Mouse (Mus musculus): ENCODE data around the gene Acer3. TPM values are rescaled to one million over a fixed set of nuclear protein-coding genes. Genes with fewer than 3 reads are reported as not detected.
A peak's percentile ranks its signal among the peaks of the same experiment; 100 is the strongest.
"Not testable (repeated sequence)": the region's sequence is repeated elsewhere in the genome, so short reads cannot be mapped to it uniquely, and the experiment has no call there.

Acer3 gene
- polyA plus RNA-seq, 1 experiment from 2014 or later = 27.4 TPM

GRCm38 (mm10) chr7:98191571-98192250 is 129.3 kb downstream of the Acer3 start:
- peaks cover 16% of the 10 kb centered on the region for H3K4me1 ChIP-seq
- H3K27ac ChIP-seq = no peak overlapping the region
- no peak for ATAC-seq (ENCODE audit: insufficient read depth, low FRiP score, low read depth)
- no peak overlapping the region for H3K9ac ChIP-seq
- H3K4me2 ChIP-seq = no peak overlapping the region
- WGBS = 63% methylated on average over 17 of the region's 17 CpGs
- H3K4me3 ChIP-seq (replicated peaks) = no peak overlapping the region
- H3K27me3 ChIP-seq (replicated peaks) = peaks cover 47% of the 10 kb centered on the region
- no peaks in the 10 kb centered on the region for H3K36me3 ChIP-seq
- H3K9me3 ChIP-seq = no peaks in the 10 kb centered on the region

GRCm38 (mm10) chr7:98190578-98190977 is 130.4 kb downstream of the Acer3 start:
- ATAC-seq (ENCODE audit: insufficient read depth, low FRiP score, low read depth) = no peak
- Histone ChIP-seq H3K27me3 (replicated peaks) (peaks cover 37% of the 10 kb centered on the region), H3K4me3 (replicated peaks) (no peak overlapping the region), H3K27ac (no peak overlapping the region), H3K9me3 (no peaks in the 10 kb centered on the region), H3K4me2 (no peak overlapping the region), H3K9ac (no peak overlapping the region), H3K36me3 (no peaks in the 10 kb centered on the region), H3K4me1 (peaks cover 16% of the 10 kb centered on the region)
- WGBS = 88% methylated on average over 1 of the region's 1 CpGs

- no peak overlapping the region for H3K4me2 ChIP-seq
- H3K27me3 ChIP-seq (replicated peaks) = peaks cover 29% of the 10 kb centered on the region
- no peak for ATAC-seq (ENCODE audit: insufficient read depth, low FRiP score, low read depth)
- peaks cover 16% of the 10 kb centered on the region for H3K4me1 ChIP-seq
- H3K36me3 ChIP-seq = no peaks in the 10 kb centered on the region
- H3K27ac ChIP-seq = no peak overlapping the region
- WGBS = 34% methylated on average over 3 of the region's 3 CpGs
- no peak overlapping the region for H3K9ac ChIP-seq
- no peak overlapping the region for H3K4me3 ChIP-seq (replicated peaks)
- H3K9me3 ChIP-seq = no peaks in the 10 kb centered on the region
These were observed 131.3 kb downstream of the Acer3 start for GRCm38 (mm10) chr7:98189745-98190144.

- H3K9me3 ChIP-seq = no peaks in the 10 kb centered on the region
- no peak overlapping the region for H3K4me3 ChIP-seq (replicated peaks)
- H3K9ac ChIP-seq = no peak overlapping the region
- 86% methylated on average over 2 of the region's 2 CpGs for WGBS
- peaks cover 6% of the 10 kb centered on the region for H3K4me1 ChIP-seq
- no peaks in the 10 kb centered on the region for H3K36me3 ChIP-seq
- peaks cover 18% of the 10 kb centered on the region for H3K27me3 ChIP-seq (replicated peaks)
- H3K4me2 ChIP-seq = no peak overlapping the region
- ATAC-seq (ENCODE audit: insufficient read depth, low FRiP score, low read depth) = no peak
- no peak overlapping the region for H3K27ac ChIP-seq
These were observed 132.3 kb downstream of the Acer3 start for GRCm38 (mm10) chr7:98188680-98189079.

DNA sequence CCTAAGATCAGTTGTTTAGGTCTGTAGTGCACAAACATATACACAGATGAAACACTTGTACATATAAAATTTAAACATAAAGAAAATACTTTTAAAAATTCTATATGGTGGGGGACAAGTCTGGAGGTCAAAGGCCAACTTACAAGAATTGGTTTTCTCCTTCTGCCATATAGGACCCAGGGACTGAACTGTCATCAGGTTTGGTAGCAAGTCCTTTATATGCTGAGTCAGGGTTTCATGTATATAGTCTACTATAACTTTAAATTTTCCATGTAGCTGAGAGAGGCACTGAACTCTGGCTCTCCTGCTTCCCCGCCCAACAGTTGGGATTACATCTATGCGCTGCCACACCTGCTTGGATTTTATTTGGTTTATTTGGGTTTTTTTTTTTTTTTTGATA is 132.8 kb downstream of the Acer3 start:
- no peak overlapping the region for H3K4me3 ChIP-seq (replicated peaks)
- WGBS = 97% methylated on average over 2 of the region's 2 CpGs
- H3K36me3 ChIP-seq = no peaks in the 10 kb centered on the region
- H3K4me1 ChIP-seq = 0 out of 2 replicates have a peak, but pooled peaks cover 3% of the 10 kb centered on the region
- ATAC-seq (ENCODE audit: insufficient read depth, low FRiP score, low read depth) = no peak
- H3K4me2 ChIP-seq = no peak overlapping the region
- H3K27ac ChIP-seq = no peak overlapping the region
- no peak overlapping the region for H3K9ac ChIP-seq
- H3K9me3 ChIP-seq = no peaks in the 10 kb centered on the region
- H3K27me3 ChIP-seq (replicated peaks) = peaks cover 15% of the 10 kb centered on the region

- H3K4me3 ChIP-seq (replicated peaks); H3K9me3 ChIP-seq; H3K27me3 ChIP-seq (replicated peaks); H3K36me3 ChIP-seq; ATAC-seq (ENCODE audit: insufficient read depth, low FRiP score, low read depth); H3K9ac ChIP-seq; H3K4me2 ChIP-seq; H3K27ac ChIP-seq; H3K4me1 ChIP-seq: not testable (repeated sequence)
- WGBS = 74% methylated on average over 3 of the region's 3 CpGs
These were observed 133.7 kb downstream of the Acer3 start for GRCm38 (mm10) chr7:98187332-98187731.

- H3K4me2 ChIP-seq = no peak overlapping the region
- 72% methylated on average over 8 of the region's 8 CpGs for WGBS
- H3K27me3 ChIP-seq (replicated peaks) = no peaks in the 10 kb centered on the region
- no peaks in the 10 kb centered on the region for H3K9me3 ChIP-seq
- no peak overlapping the region for H3K4me3 ChIP-seq (replicated peaks)
- H3K36me3 ChIP-seq = no peaks in the 10 kb centered on the region
- H3K4me1 ChIP-seq = 0 out of 2 replicates have a peak, but pooled peaks cover 3% of the 10 kb centered on the region
- no peak for ATAC-seq (ENCODE audit: insufficient read depth, low FRiP score, low read depth)
- no peak overlapping the region for H3K27ac ChIP-seq
- no peak overlapping the region for H3K9ac ChIP-seq
These were observed 134.4 kb downstream of the Acer3 start for GRCm38 (mm10) chr7:98186637-98187036.

GRCm38 (mm10) chr7:98185326-98185725 is 135.7 kb downstream of the Acer3 start:
- no peak for ATAC-seq (ENCODE audit: insufficient read depth, low FRiP score, low read depth)
- WGBS = 83% methylated on average over 6 of the region's 6 CpGs
- H3K9ac ChIP-seq = no peak overlapping the region

GRCm38 (mm10) chr7:98178560-98179231 is 142.3 kb downstream of the Acer3 start:
- H3K4me1 ChIP-seq = peaks cover 9% of the 10 kb centered on the region; the same call in 1 of the 2 replicates
- peak; percentile 6; the same call in 1 of the 2 replicates for ATAC-seq (ENCODE audit: insufficient read depth, low FRiP score, low read depth)
- no peaks in the 10 kb centered on the region for H3K36me3 ChIP-seq
- H3K9me3 ChIP-seq = no peaks in the 10 kb centered on the region
- no peaks in the 10 kb centered on the region for H3K27me3 ChIP-seq (replicated peaks)
- peak overlapping the region; percentile 87 for H3K27ac ChIP-seq
- 70% methylated on average over 5 of the region's 5 CpGs for WGBS
- peak overlapping the region; percentile 85 for H3K4me2 ChIP-seq
- H3K9ac ChIP-seq = peak overlapping the region; percentile 37; the same call in 1 of the 2 replicates
- H3K4me3 ChIP-seq (replicated peaks) = peak overlapping the region; percentile 82

More at GRCm38 (mm10) chr7:98185326-98185725, 135.7 kb downstream of the Acer3 start:
- Histone ChIP-seq H3K36me3 (no peaks in the 10 kb centered on the region), H3K4me1 (0 out of 2 replicates have a peak, but pooled peaks cover 3% of the 10 kb centered on the region), H3K27ac (no peak overlapping the region), H3K27me3 (replicated peaks) (no peaks in the 10 kb centered on the region), H3K9me3 (no peaks in the 10 kb centered on the region), H3K4me2 (no peak overlapping the region), H3K4me3 (replicated peaks) (no peak overlapping the region)

GRCm38 (mm10) chr7:98177929-98178559 is 143.0 kb downstream of the Acer3 start, which contains the start of gene Capn5:
Capn5 (minus strand) TSS chr7:98178274.
- Histone ChIP-seq H3K4me2 (peak within 1 kb of the TSS; percentile 85), H3K9ac (peak within 1 kb of the TSS; percentile 50), H3K36me3 (no peaks in the 10 kb centered on the region), H3K27me3 (replicated peaks) (no peaks in the 10 kb centered on the region), H3K9me3 (no peaks in the 10 kb centered on the region), H3K4me1 (peaks cover 14% of the 10 kb centered on the region; the same call in 1 of the 2 replicates), H3K27ac (peak within 1 kb of the TSS; percentile 87), H3K4me3 (replicated peaks) (peak within 1 kb of the TSS; percentile 82)
- peak; percentile 82 for ATAC-seq (ENCODE audit: insufficient read depth, low FRiP score, low read depth)
- 2% methylated on average over 41 of the region's 44 CpGs for WGBS

DNA sequence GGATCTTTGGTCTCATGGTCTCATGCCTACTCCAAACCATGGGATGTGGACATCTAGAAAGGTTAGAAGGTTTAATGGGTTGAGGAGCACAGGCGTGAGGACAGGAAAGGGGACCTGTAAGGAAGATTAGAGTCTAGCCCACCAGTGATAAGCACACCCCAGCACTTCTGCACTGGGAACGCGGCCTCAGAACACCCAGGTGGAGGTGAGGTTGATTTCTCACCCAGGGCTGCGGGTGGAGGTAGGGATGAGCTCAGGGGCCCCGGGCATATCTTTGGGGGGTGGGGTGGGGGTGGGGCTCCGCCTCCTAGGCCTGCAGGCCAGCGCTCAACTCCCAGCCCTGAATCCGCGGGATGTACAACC is 143.5 kb downstream of the Acer3 start:
- WGBS = 4% methylated on average over 9 of the region's 9 CpGs
- Histone ChIP-seq H3K36me3 (no peaks in the 10 kb centered on the region), H3K9ac (peak overlapping the region; percentile 50), H3K27me3 (replicated peaks) (no peaks in the 10 kb centered on the region), H3K4me2 (peak overlapping the region; percentile 85), H3K9me3 (no peaks in the 10 kb centered on the region), H3K4me1 (peaks cover 18% of the 10 kb centered on the region; the same call in 1 of the 2 replicates), H3K4me3 (replicated peaks) (peak overlapping the region; percentile 82), H3K27ac (peak overlapping the region; percentile 87)
- ATAC-seq (ENCODE audit: insufficient read depth, low FRiP score, low read depth) = no peak

DNA sequence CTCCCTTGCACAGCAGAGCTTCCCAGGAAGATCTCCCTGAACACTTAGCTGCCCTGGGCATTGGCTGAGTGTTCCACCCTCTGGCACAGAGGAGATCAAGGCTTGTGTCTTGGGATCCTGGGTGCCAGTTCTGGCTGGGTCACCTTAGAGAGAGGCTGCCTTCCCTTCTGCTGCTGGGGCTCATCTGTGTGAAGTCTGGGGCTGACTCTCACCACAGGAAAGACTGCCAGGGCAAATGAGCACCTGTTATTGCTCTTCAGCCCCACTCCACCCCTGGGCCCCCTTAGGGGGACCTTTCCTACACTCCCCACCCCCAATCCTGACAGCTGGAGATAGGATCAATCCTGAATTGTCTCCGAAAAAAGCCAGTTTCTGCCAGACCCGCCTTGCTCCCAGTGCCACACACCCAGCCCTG is 143.9 kb downstream of the Acer3 start:
- Histone ChIP-seq H3K4me1 (peaks cover 22% of the 10 kb centered on the region; the same call in 1 of the 2 replicates), H3K9ac (peak overlapping the region; percentile 12; the same call in 1 of the 2 replicates), H3K4me2 (peak overlapping the region; percentile 85), H3K9me3 (no peaks in the 10 kb centered on the region), H3K27ac (peak overlapping the region; percentile 87; the same call in 1 of the 2 replicates), H3K27me3 (replicated peaks) (no peaks in the 10 kb centered on the region), H3K36me3 (no peaks in the 10 kb centered on the region), H3K4me3 (replicated peaks) (peak overlapping the region; percentile 82)
- WGBS = 25% methylated on average over 2 of the region's 2 CpGs
- no peak for ATAC-seq (ENCODE audit: insufficient read depth, low FRiP score, low read depth)

Measured in stomach, embryonic 15.5 days (tissue).